Mouse (Mus musculus) inflammation-experienced regulatory T-cells (primary cell): ENCODE measurements around the gene Sept6. TPM values are rescaled to one million over a fixed set of nuclear protein-coding genes. Genes with fewer than 3 reads are reported as not detected.

Experiments used
- polyA plus RNA-seq, 2 experiments: library from polyadenylated mRNA; unstranded; fragments of 100-300 nt; shearing (Covaris generic); gene quantifications; one replicate each; pipeline ENCODE4 v1.2.1; 2017

Sept6 gene
- 100 to 1,000 TPM; 106 to 138 TPM for polyA plus RNA-seq

DNA sequence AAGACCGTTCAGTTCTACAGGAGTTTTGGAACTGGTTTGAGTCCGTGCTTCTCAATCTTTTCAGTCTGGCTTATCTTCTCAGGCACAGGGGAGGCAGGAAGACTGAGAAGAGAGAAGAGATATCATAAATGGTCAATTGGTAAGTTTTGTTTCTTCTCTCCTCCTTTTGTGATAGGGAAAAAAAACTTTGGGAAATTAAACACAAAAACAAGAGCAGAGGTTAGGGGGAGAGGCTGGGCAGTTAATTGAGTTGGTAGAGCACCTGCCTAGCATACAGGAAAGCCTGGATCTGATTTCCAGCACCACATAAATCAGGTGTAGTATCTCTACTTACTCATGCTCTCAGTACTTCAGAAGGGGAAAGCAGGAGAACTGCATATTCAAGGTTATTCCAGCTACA, at the start of gene Sept6:
TSS of gene Sept6 (minus strand) at position 101 of the 400 bp plus-strand sequence.

DNA sequence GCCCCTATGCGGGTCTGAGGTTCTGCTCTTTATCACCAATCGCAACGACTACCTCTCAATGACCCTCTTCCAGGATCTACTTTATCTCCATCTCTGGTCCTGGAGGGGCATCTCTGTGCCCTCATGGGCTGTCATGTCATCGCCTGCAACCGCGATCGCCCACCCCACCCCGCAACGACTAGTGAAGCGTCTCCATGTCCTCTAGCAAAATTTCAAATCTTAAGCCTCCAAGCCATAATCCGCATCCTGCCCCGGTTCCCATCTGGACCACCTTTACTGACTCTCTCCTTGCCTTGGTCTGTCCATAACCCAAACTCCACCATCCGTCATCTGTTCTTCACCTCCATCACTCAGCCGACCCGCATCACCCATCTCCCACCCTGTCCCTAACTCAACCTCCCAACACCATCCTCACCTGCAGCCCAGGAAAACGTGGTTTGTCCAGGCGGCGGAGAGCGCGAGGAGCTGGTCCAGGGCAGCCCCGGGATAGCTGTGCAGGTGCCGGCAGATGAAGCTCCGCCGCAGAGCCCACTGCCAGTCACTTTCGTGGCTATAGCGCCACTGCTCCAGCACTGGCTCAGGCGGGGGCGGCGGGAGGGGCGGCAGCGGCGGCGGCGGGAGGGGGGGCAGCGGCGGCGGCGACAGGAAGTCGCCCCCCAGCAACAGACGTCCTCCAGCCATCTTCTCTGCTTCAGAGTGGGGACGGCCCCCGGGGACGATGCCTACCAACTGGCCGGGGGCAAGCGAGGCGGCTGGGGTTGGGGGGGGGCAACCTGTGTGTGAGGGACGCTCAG, 89.1 kb downstream of the Sept6 start, which contains the start of gene Nkrf:
TSS of gene Nkrf (minus strand) at position 579 of the 794 bp plus-strand sequence.

DNA sequence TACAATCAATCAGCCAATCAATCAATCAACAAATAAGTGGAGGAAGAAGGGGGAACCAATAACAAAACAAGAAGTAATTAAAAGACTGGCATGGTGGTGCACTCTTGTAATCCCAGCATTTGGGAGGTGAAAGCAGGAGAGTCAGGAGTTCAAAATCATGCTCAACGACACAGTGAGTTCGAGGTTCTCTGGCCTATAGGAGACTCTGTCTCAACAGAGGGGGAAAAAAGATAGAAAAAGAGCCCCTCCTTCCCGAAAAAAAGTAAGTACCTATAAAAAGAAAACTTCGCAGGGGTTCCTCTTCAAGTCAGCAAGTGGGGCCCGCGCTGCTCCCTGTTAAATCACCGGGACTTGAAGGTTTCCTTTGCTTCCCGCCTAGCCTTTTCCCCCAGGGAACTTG, 117.8 kb downstream of the Sept6 start, which contains the start of the genes Ube2a and C330007P06Rik:
TSS of gene Ube2a (plus strand) at position 136 of the 400 bp plus-strand sequence.
TSS of gene C330007P06Rik (minus strand) at position 347 of the 400 bp plus-strand sequence.

Other genes starting within 250 kb of the Sept6 start
- 1 to 10 TPM in 1 of 2 experiments, under 1 TPM in 1; 0.80 to 2.4 TPM for gene Slc25a43, start 248.1 kb downstream of the Sept6 start, polyA plus RNA-seq
- 100 to 1,000 TPM; 561 to 682 TPM for gene Slc25a5, start 196.1 kb downstream of the Sept6 start, polyA plus RNA-seq
- gene Ube2a, start 117.9 kb downstream of the Sept6 start, polyA plus RNA-seq, result 100 to 1,000 TPM; 100 to 107 TPM
- gene C330007P06Rik, start 117.7 kb downstream of the Sept6 start, polyA plus RNA-seq, result 10 to 100 TPM; 22.7 to 27.1 TPM
- 1 to 10 TPM; 1.4 to 2.9 TPM for gene Nkrf, start 88.9 kb downstream of the Sept6 start, polyA plus RNA-seq
- gene Sowahd, start 57.1 kb upstream of the Sept6 start, polyA plus RNA-seq, result not detected
- gene Rpl39, start 93.6 kb upstream of the Sept6 start, polyA plus RNA-seq, result 100 to 1,000 TPM; 328 to 386 TPM
- 10 to 100 TPM; 14.1 to 25.5 TPM for gene Upf3b, start 118.5 kb upstream of the Sept6 start, polyA plus RNA-seq
- 10 to 100 TPM; 17.7 to 21.1 TPM for gene Nkap, start 135.0 kb upstream of the Sept6 start, polyA plus RNA-seq
- under 1 TPM; 0.20 to 0.21 TPM for gene Akap14, start 177.0 kb upstream of the Sept6 start, polyA plus RNA-seq
- 100 to 1,000 TPM; 204 to 213 TPM for gene Ndufa1, start 199.4 kb upstream of the Sept6 start, polyA plus RNA-seq
- gene Rnf113a1, start 199.5 kb upstream of the Sept6 start, polyA plus RNA-seq, result 10 to 100 TPM in 1 of 2 experiments, 1 to 10 TPM in 1; 7.4 to 12.5 TPM
- gene Gm9, start 219.2 kb upstream of the Sept6 start, polyA plus RNA-seq, result not detected
- under 1 TPM in 1 of 2 experiments, not detected in 1; 0.54 TPM for gene Rhox1, start 230.5 kb upstream of the Sept6 start, polyA plus RNA-seq